Mouse (Mus musculus) lung, postnatal 0 days (tissue): ENCODE results near the gene Mast4. TPM values are rescaled to one million over a fixed set of nuclear protein-coding genes. Genes with fewer than 3 reads are reported as not detected.

Experiments
- ATAC-seq: fragments of 200-750 bp; cut with Nextera tagmentation; 2 replicates; pipeline ENCODE4 v1.8.0; 2017; ENCODE audit warnings: moderate library complexity
- DNase-seq: peaks from one replicate; pipeline ENCODE4 v3.0.0-alpha.2; 2016; ENCODE audit warnings: low spot score
- H3K27ac ChIP-seq: fragments of 300-500 bp; sonication (generic); 2 replicates; pipeline ENCODE4 v1.5.1; 2014; ENCODE audit warnings: antibody characterized with exemption, mild to moderate bottlenecking, low read length, mixed read lengths
- H3K27me3 ChIP-seq: fragments of 300-500 bp; sonication (generic); replicated peaks from 2 replicates; pipeline ENCODE4 v1.6.1; 2014; ENCODE audit warnings: low read length, mixed read lengths; ENCODE audit not compliant: insufficient read depth
- H3K36me3 ChIP-seq: fragments of 300-500 bp; sonication (generic); 2 replicates; pipeline ENCODE4 v1.6.1; 2014; ENCODE audit warnings: low read length, mixed read lengths; ENCODE audit not compliant: insufficient read depth
- H3K4me1 ChIP-seq: fragments of 300-500 bp; sonication (generic); 2 replicates; pipeline ENCODE4 v1.6.1; 2014; ENCODE audit warnings: antibody characterized with exemption, low read depth, low read length, mixed read lengths; ENCODE audit not compliant: insufficient read depth
- H3K4me2 ChIP-seq: fragments of 300-500 bp; sonication (generic); replicated peaks from 2 replicates; pipeline ENCODE4 v1.6.1; 2014; ENCODE audit warnings: low read depth, mild to moderate bottlenecking, low read length, moderate library complexity, mixed read lengths
- H3K4me3 ChIP-seq: fragments of 300-500 bp; sonication (generic); 2 replicates; pipeline ENCODE4 v1.5.1; 2014; ENCODE audit warnings: low read depth, low read length
- H3K9ac ChIP-seq: fragments of 300-500 bp; sonication (generic); replicated peaks from 2 replicates; pipeline ENCODE4 v1.6.1; 2014; ENCODE audit warnings: low read depth, mild to moderate bottlenecking
- H3K9me3 ChIP-seq: fragments of 300-500 bp; sonication (generic); 2 replicates; pipeline ENCODE4 v1.6.1; 2016; ENCODE audit warnings: low read length, mixed read lengths
- CTCF ChIP-seq: IDR thresholded peaks from 2 replicates; pipeline ENCODE4 v1.5.1; 2016; ENCODE audit warnings: antibody characterized with exemption, mild to moderate bottlenecking
- EP300 ChIP-seq: IDR thresholded peaks from 2 replicates; pipeline ENCODE4 v1.6.1; 2016; ENCODE audit warnings: antibody characterized with exemption, mild to moderate bottlenecking, control low read depth
- WGBS: fragments of 180-500 bp; shearing (Covaris S2); extraction: QIAGEN DNeasy Blood & Tissue Kit; methylation state at CpG from one replicate; pipeline ENCODE4 v1.1.7; 2014; 5-methylcytosine and 5-hydroxymethylcytosine counted together
- polyA plus RNA-seq: library from polyadenylated mRNA; unstranded; fragments of >200 nt; fragmentation: Nextera tagmentation; extraction: Ambion mirVana; gene quantifications from 2 replicates; pipeline ENCODE4 v1.2.1, GENCODE M21; 2015

Mast4 gene
- polyA plus RNA-seq, 1 experiment from 2014 or later, result 15.5 TPM

DNA sequence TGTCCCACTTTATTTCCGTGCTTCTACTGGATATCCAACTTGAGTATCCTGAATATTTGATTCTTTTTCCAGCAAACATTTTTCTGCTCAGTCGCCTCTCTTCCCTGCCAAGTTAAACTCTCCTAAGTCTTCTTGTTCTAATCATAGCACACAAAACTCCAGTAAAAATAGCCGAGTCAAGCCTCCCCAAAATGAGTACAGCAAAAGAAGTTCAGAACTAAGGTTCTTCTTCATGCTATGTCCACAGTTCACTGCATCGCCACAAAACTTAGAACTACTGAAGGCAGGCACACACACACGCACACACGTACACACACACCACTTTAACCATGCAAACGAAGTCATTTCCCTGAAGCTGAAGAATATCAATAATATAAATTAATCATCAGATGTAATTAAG is 49.3 kb downstream of the Mast4 start:
- Histone ChIP-seq H3K9ac (no peak overlapping the region), H3K9me3 (no peaks in the 10 kb centered on the region), H3K27ac (no peak overlapping the region), H3K4me1 (no peaks in the 10 kb centered on the region), H3K4me2 (no peak overlapping the region), H3K36me3 (no peaks in the 10 kb centered on the region), H3K27me3 (no peaks in the 10 kb centered on the region), H3K4me3 (no peak overlapping the region)
- no peak for TF ChIP-seq EP300
- TF ChIP-seq CTCF, result no peak
- 77% methylated on average over 7 of the region's 7 CpGs for WGBS
- DNase-seq (no peak), ATAC-seq (no peak)

DNA sequence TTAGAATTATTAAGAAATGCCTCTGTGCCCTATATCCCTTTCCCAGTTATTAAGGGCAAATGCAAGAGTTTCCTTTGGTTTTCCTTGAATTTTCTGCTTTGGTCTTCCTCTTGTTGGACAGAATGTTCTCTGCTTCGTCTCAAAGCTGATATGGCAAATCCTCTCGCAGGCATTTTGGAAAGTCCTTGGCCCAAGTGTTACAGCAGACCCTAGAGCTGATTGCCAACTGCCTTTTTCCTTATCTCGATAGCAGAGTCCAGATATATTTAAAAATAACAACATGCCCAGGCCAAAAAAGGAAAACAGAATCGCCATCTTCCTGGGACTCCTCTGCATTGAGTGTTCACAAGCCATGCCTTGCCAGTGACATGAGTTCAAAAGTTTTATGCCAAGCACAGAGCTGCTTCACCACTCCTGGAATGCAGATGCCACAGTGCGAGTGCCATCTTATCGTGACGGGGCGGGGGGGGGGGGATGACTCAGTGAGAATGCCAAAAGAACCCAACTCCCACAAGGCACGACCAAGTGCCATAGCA is 63.4 kb downstream of the Mast4 start:
- Histone ChIP-seq H3K27ac (no peak overlapping the region), H3K27me3 (no peaks in the 10 kb centered on the region), H3K36me3 (no peaks in the 10 kb centered on the region), H3K4me3 (no peak overlapping the region), H3K9ac (no peak overlapping the region), H3K9me3 (no peaks in the 10 kb centered on the region), H3K4me2 (no peak overlapping the region), H3K4me1 (no peaks in the 10 kb centered on the region)
- no peak for ATAC-seq
- WGBS, result 70% methylated on average over 9 of the region's 9 CpGs
- TF ChIP-seq EP300 (no peak), CTCF (no peak)
- DNase-seq, result no peak

DNA sequence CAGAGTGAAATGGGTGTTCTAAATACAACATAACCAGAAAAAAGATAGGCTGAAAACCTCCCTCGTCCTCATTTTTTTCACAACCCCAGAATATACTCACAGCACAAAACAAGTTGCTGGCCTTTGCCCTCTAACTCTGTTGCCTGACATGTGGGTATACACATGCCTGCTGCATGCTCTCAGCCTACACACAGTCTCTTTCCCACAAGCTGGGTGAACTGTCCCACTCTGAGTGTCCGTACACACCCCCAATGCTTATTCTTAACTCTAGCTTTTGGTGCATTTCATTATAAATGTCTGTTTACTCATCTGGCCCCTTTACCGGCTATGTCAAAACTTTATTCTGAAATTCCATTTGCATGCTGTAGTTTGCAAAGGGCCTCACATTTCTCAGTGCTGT is 71.6 kb downstream of the Mast4 start:
- ATAC-seq, result no peak

DNA sequence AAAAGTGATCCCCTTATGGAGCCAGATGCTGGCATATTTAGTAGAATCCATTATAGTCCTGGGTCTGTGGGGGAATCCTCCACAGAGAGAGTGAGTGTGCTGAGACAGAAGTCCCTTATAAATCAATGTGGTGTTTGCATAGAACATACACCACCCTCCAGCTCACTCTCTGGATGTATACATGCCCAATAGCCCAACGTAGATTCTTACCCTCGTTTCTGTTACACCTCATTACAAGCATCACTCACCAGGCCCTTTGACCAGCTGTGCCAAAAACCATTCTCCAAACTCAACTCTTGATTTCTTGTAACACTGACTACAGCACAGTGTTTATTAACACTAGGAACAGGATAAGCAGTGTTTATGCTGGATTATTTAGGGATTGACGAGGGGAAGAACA is 72.2 kb downstream of the Mast4 start:
- Histone ChIP-seq H3K27ac (no peak overlapping the region), H3K4me3 (no peak overlapping the region), H3K4me2 (no peak overlapping the region), H3K9me3 (no peaks in the 10 kb centered on the region), H3K9ac (no peak overlapping the region), H3K4me1 (no peaks in the 10 kb centered on the region), H3K36me3 (no peaks in the 10 kb centered on the region), H3K27me3 (no peaks in the 10 kb centered on the region)
- DNase-seq, result no peak
- TF ChIP-seq CTCF, result no peak
- TF ChIP-seq EP300, result no peak
- WGBS, result 42% methylated on average over 3 of the region's 3 CpGs
- no peak for ATAC-seq

More for the DNA sequence above, 71.6 kb downstream of the Mast4 start:
- no peak overlapping the region for H3K4me3 ChIP-seq
- H3K36me3 ChIP-seq, result no peaks in the 10 kb centered on the region
- H3K4me2 ChIP-seq, result no peak overlapping the region
- no peaks in the 10 kb centered on the region for H3K27me3 ChIP-seq
- H3K9me3 ChIP-seq, result no peaks in the 10 kb centered on the region
- no peak for DNase-seq
- no peaks in the 10 kb centered on the region for H3K4me1 ChIP-seq
- no peak overlapping the region for H3K27ac ChIP-seq
- WGBS, result 45% methylated on average over 3 of the region's 3 CpGs
- TF ChIP-seq EP300 (no peak), CTCF (no peak)
- H3K9ac ChIP-seq, result no peak overlapping the region

DNA sequence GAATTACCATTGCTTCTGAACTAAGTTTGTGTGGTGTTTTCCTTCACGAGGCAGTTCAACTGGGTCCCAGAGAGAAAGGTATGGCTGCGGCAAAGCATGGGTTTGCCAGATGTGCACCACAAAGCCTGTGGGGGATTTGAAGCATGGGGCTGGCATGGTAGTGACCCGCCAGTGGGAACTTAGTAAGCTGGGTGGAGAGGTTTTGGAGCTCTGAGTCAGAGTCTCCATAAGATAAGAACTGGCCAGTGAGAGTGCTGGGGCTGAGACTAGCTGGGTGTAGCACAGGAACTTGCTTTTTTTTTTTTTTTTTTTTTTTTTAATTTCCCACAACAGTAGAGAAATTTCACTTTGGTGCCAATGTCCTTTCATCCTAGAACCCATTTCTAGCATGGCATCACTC is 73.9 kb downstream of the Mast4 start:
- WGBS, result 73% methylated on average over 3 of the region's 3 CpGs
- H3K9me3 ChIP-seq, result no peaks in the 10 kb centered on the region
- H3K4me3 ChIP-seq, result no peak overlapping the region
- H3K4me2 ChIP-seq, result no peak overlapping the region
- DNase-seq (no peak), ATAC-seq (no peak)
- TF ChIP-seq CTCF (no peak), EP300 (no peak)
- H3K27me3 ChIP-seq, result no peaks in the 10 kb centered on the region
- H3K9ac ChIP-seq, result no peak overlapping the region
- H3K4me1 ChIP-seq, result no peaks in the 10 kb centered on the region
- H3K36me3 ChIP-seq, result no peaks in the 10 kb centered on the region
- no peak overlapping the region for H3K27ac ChIP-seq

DNA sequence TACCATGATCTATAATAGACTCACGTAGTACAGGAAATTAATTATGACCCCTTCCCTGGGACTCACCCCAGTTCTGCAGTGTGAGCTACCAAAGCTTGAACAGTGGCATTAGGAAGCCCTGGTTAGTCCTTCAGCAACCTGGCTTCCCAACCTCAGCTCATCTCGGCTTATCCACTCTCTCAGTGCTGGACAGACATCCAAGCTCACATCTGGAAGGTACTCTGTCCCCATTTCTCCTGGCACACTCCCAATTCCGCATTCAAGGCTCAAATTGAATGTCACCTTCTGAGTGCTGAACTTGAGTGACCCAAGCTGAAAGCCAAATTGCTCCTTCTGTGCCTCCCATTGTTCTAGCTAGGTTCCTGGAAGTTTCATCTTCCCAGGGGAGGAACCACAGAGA is 76.2 kb downstream of the Mast4 start:
- WGBS, result 58% methylated on average over 3 of the region's 3 CpGs
- H3K4me2 ChIP-seq, result no peak overlapping the region
- H3K4me1 ChIP-seq, result no peaks in the 10 kb centered on the region
- no peak for DNase-seq
- no peak for ATAC-seq
- H3K9me3 ChIP-seq, result no peaks in the 10 kb centered on the region
- H3K9ac ChIP-seq, result no peak overlapping the region
- no peaks in the 10 kb centered on the region for H3K27me3 ChIP-seq
- TF ChIP-seq CTCF (no peak), EP300 (no peak)
- no peak overlapping the region for H3K27ac ChIP-seq
- no peak overlapping the region for H3K4me3 ChIP-seq
- H3K36me3 ChIP-seq, result no peaks in the 10 kb centered on the region

DNA sequence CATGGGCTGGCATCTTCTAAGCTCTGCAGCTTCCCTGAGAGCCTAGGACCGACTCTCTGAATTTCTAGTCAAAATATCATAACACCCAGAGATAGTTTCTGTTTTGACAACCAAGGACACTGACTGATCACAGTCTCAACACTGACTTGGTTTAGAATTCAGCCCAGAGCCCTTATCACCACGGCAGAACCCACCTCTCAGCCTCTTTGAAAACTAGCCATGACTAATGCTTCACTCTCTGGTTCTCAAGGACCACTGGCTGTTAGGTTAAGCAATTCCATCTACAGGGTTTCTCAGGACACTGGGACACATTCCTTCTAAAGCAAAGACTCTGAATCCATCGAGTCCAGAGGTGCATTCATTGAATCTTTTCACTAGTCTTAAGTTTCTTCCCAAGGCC is 79.4 kb downstream of the Mast4 start:
- Histone ChIP-seq H3K9ac (no peak overlapping the region), H3K27me3 (no peaks in the 10 kb centered on the region), H3K4me1 (no peaks in the 10 kb centered on the region), H3K4me3 (no peak overlapping the region), H3K4me2 (no peak overlapping the region), H3K9me3 (no peaks in the 10 kb centered on the region), H3K27ac (no peak overlapping the region), H3K36me3 (no peaks in the 10 kb centered on the region)
- DNase-seq (no peak), ATAC-seq (no peak)
- TF ChIP-seq EP300 (no peak), CTCF (no peak)
- WGBS, result 57% methylated on average over 3 of the region's 3 CpGs
